Mouse (Mus musculus): ENCODE data around the gene Asb10. TPM values are rescaled to one million over a fixed set of nuclear protein-coding genes. Genes with fewer than 3 reads are reported as not detected.

The Asb10 gene
- total and polyA plus RNA-seq, 3 experiments = not detected

DNA sequence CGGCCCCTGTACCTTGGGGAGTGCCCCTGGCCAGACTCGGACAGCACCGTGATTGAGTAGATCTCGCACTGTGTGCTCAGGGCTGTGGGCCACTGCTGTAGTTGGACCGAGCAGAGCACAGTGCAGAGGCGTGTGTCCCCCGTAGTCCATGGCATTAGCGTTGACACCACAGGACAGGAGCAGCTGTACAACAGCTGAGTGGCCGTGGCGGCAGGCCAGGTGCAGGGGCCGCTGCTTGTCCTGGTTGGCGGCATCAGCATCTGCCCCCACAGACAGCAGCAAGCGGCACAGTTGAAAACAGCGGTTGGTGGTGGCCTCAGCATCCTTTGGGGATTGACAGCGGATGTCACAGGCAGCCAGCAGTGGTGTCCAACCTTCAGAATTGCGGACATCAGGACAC is 3.2 kb downstream of the Asb10 start:
- Histone ChIP-seq H3K9me3 (replicated peaks) (no peaks in the 10 kb centered on the region), H3K36me3 (replicated peaks) (no peaks in the 10 kb centered on the region), H3K4me1 (ENCODE audit: insufficient read depth, low read depth, low read length) (0 out of 2 replicates have a peak, but pooled peaks cover under 1% of the 10 kb centered on the region), H3K4me3 (ENCODE audit: low read depth, low read length) (no peak overlapping the region), H3K27me3 (ENCODE audit: insufficient read depth, low read length) (peaks cover 31% of the 10 kb centered on the region)
- DNase-seq (ENCODE audit: low spot score) = no peak
- ATAC-seq (ENCODE audit: extremely low read depth, insufficient number of reproducible peaks, low FRiP score, poor library complexity, severe bottlenecking) = no peak
- TF ChIP-seq CTCF (IDR thresholded peaks at IDR 0.05; ENCODE audit: low read depth, low read length) (no peak), GATA2 (IDR thresholded peaks at IDR 0.05; ENCODE audit: borderline replicate concordance, low read depth, low read length) (no peak), POLR2AphosphoS5 (IDR thresholded peaks at IDR 0.05; ENCODE audit: insufficient replicate concordance, low read depth, low read length) (no peak), TAL1 (conservative IDR thresholded peaks at IDR 0.05; ENCODE audit: low read depth, low read length) (no peak), GATA1 (IDR thresholded peaks at IDR 0.05; ENCODE audit: borderline replicate concordance, low read length) (no peak)

DNA sequence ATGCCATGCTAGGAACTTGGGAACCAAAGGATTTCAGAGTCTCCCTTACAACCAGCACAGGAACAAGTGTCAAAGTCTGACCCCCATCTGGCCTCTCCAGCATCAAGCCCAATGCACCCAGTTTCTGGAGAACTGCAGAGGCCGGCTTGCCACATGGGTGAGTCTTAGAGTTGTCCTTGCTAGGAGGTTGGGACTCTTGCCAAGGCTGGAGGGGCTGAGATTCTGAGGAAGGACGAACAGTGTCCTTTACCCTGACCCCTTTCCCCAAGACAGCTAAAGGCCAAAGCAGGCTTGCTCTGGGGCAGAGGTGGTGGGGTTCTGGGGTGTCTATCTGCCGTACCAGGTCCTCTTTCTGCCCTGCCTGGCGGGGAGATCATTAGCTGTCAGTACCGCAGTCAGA is 4.3 kb downstream of the Asb10 start:
- H3K9me3 ChIP-seq (replicated peaks) = no peaks in the 10 kb centered on the region
- ATAC-seq (ENCODE audit: extremely low read depth, insufficient number of reproducible peaks, low FRiP score, poor library complexity, severe bottlenecking) (no peak), DNase-seq (ENCODE audit: low spot score) (no peak)
- TF ChIP-seq GATA1 (IDR thresholded peaks at IDR 0.05; ENCODE audit: borderline replicate concordance, low read length) (no peak), TAL1 (conservative IDR thresholded peaks at IDR 0.05; ENCODE audit: low read depth, low read length) (no peak), CTCF (IDR thresholded peaks at IDR 0.05; ENCODE audit: low read depth, low read length) (no peak), POLR2AphosphoS5 (IDR thresholded peaks at IDR 0.05; ENCODE audit: insufficient replicate concordance, low read depth, low read length) (no peak), GATA2 (IDR thresholded peaks at IDR 0.05; ENCODE audit: borderline replicate concordance, low read depth, low read length) (no peak)
- no peak overlapping the region for H3K4me3 ChIP-seq (ENCODE audit: low read depth, low read length)
- H3K4me1 ChIP-seq (ENCODE audit: insufficient read depth, low read depth, low read length) = no peaks in the 10 kb centered on the region
- H3K27me3 ChIP-seq (ENCODE audit: insufficient read depth, low read length) = peaks cover 36% of the 10 kb centered on the region
- no peaks in the 10 kb centered on the region for H3K36me3 ChIP-seq (replicated peaks)

DNA sequence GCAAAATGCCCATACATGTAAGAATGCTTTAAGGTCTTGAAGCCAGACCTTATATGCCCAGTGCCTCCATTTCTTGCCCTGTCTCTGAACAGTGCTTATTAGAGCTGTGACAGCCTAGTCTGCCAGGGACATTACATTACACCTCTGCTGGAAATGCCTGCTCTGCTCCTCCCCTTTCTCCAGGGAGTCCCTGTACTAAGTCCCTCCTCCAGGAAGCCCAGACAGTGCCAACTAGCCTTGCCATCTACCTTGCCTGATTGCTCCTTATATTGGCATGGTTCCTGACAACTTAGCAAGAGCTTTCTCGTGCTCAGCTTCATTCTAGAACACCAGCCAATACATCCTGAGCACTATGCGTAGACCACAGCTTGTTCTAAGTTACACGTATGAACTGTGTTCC is 5.0 kb downstream of the Asb10 start:
- no peak overlapping the region for H3K4me3 ChIP-seq (ENCODE audit: low read depth, low read length)
- no peak for TF ChIP-seq TAL1 (conservative IDR thresholded peaks at IDR 0.05; ENCODE audit: low read depth, low read length)
- no peak for TF ChIP-seq CTCF (IDR thresholded peaks at IDR 0.05; ENCODE audit: low read depth, low read length)
- no peak for TF ChIP-seq GATA1 (IDR thresholded peaks at IDR 0.05; ENCODE audit: borderline replicate concordance, low read length)
- no peak for TF ChIP-seq GATA2 (IDR thresholded peaks at IDR 0.05; ENCODE audit: borderline replicate concordance, low read depth, low read length)
- no peak for TF ChIP-seq POLR2AphosphoS5 (IDR thresholded peaks at IDR 0.05; ENCODE audit: insufficient replicate concordance, low read depth, low read length)
- no peaks in the 10 kb centered on the region for H3K36me3 ChIP-seq (replicated peaks)
- no peak for ATAC-seq (ENCODE audit: extremely low read depth, insufficient number of reproducible peaks, low FRiP score, poor library complexity, severe bottlenecking)
- no peak for DNase-seq (ENCODE audit: low spot score)
- H3K4me1 ChIP-seq (ENCODE audit: insufficient read depth, low read depth, low read length) = no peaks in the 10 kb centered on the region
- H3K9me3 ChIP-seq (replicated peaks) = no peaks in the 10 kb centered on the region
- peaks cover 36% of the 10 kb centered on the region for H3K27me3 ChIP-seq (ENCODE audit: insufficient read depth, low read length)

DNA sequence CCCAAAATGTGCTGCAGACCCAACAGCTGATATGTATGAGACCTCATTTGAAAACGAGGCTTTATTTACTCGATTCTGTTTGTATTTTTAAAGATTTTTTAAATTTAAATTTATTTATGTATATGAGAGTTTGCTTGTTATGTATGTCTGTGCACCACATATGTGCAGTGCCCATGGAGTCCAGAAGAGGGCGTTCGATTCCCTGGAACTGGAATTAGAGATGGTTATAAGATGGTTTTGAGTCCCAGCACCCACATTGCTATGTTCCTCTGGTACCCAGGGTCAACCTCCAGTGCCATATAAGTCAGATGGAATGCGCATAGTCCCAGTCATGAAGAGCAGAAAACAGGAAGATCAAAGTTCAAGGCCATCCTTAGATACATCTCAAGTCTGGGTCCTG is 6.5 kb downstream of the Asb10 start:
- peaks cover 5% of the 10 kb centered on the region for H3K4me1 ChIP-seq (ENCODE audit: insufficient read depth, low read depth, low read length)
- TF ChIP-seq CTCF (IDR thresholded peaks at IDR 0.05; ENCODE audit: low read depth, low read length) (no peak), TAL1 (conservative IDR thresholded peaks at IDR 0.05; ENCODE audit: low read depth, low read length) (no peak), GATA2 (IDR thresholded peaks at IDR 0.05; ENCODE audit: borderline replicate concordance, low read depth, low read length) (no peak), GATA1 (IDR thresholded peaks at IDR 0.05; ENCODE audit: borderline replicate concordance, low read length) (no peak), POLR2AphosphoS5 (IDR thresholded peaks at IDR 0.05; ENCODE audit: insufficient replicate concordance, low read depth, low read length) (no peak)
- no peaks in the 10 kb centered on the region for H3K9me3 ChIP-seq (replicated peaks)
- DNase-seq (ENCODE audit: low spot score) (no peak), ATAC-seq (ENCODE audit: extremely low read depth, insufficient number of reproducible peaks, low FRiP score, poor library complexity, severe bottlenecking) (no peak)
- no peak overlapping the region for H3K4me3 ChIP-seq (ENCODE audit: low read depth, low read length)
- peaks cover 23% of the 10 kb centered on the region; the same call in 1 of the 2 replicates for H3K27me3 ChIP-seq (ENCODE audit: insufficient read depth, low read length)
- H3K36me3 ChIP-seq (replicated peaks) = no peaks in the 10 kb centered on the region

DNA sequence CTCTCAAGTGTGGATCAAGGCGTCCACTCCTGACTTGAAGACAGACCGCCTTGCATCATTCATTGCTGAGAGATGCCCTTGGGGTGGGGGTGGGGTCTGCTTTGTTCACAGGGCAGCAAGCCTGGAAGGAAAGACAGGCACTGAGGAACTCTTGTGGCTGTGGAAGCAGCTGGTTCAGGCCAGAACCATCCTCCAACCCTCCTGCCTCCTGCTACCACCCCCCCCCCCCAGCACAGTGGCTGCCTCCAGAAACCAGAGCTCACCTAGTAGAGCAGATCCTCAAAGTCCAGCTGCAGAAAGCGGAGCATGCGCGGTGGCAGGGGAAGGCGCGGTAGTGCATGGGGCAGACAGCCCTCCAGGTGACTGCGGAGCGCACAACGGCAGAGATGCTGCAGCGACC is 7.4 kb downstream of the Asb10 start:
- Histone ChIP-seq H3K4me1 (ENCODE audit: insufficient read depth, low read depth, low read length) (peaks cover 5% of the 10 kb centered on the region), H3K36me3 (replicated peaks) (no peaks in the 10 kb centered on the region), H3K9me3 (replicated peaks) (no peaks in the 10 kb centered on the region), H3K4me3 (ENCODE audit: low read depth, low read length) (no peak overlapping the region), H3K27me3 (ENCODE audit: insufficient read depth, low read length) (peaks cover 24% of the 10 kb centered on the region)
- TF ChIP-seq POLR2AphosphoS5 (IDR thresholded peaks at IDR 0.05; ENCODE audit: insufficient replicate concordance, low read depth, low read length) (no peak), GATA1 (IDR thresholded peaks at IDR 0.05; ENCODE audit: borderline replicate concordance, low read length) (no peak), CTCF (IDR thresholded peaks at IDR 0.05; ENCODE audit: low read depth, low read length) (no peak), GATA2 (IDR thresholded peaks at IDR 0.05; ENCODE audit: borderline replicate concordance, low read depth, low read length) (no peak), TAL1 (conservative IDR thresholded peaks at IDR 0.05; ENCODE audit: low read depth, low read length) (no peak)
- DNase-seq (ENCODE audit: low spot score) = no peak
- ATAC-seq (ENCODE audit: extremely low read depth, insufficient number of reproducible peaks, low FRiP score, poor library complexity, severe bottlenecking) = no peak

DNA sequence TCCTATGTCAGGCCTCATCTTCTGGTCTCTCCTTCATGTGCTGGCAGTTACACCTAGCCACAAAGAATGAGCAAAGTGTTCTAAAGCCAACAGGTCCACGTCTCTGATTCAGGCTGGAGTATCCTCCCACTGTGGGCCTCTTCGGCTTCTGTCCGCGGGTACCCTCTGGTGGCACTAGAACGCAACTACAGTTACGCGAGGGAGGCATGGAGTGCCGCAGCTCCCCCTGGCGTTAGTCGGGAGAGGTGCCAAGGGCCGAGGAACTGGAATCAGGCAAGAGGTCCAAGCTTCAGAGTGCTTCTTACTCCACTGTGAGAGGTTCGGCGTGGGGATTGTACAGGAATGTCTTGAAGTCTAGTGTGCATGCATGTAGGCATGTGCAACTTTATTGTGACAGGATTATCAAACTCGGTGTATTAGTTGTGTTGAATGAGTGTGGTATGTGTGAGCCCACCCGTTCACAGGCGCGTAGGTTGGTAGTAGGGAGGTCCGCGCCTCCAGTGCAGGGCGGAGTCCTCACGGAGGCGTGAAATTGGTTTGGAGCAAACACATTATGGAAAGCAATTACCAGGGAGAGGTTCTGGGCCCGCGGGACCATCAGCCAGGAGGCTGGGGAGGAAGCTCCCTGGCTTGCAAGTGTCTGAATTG is 10.6 kb downstream of the Asb10 start:
- Histone ChIP-seq H3K4me3 (ENCODE audit: low read depth, low read length) (no peak overlapping the region), H3K36me3 (replicated peaks) (no peaks in the 10 kb centered on the region), H3K4me1 (ENCODE audit: insufficient read depth, low read depth, low read length) (peaks cover 8% of the 10 kb centered on the region), H3K9me3 (replicated peaks) (peaks cover 9% of the 10 kb centered on the region), H3K27me3 (ENCODE audit: insufficient read depth, low read length) (peaks cover 35% of the 10 kb centered on the region)
- TF ChIP-seq CTCF (IDR thresholded peaks at IDR 0.05; ENCODE audit: low read depth, low read length) (peak; percentile 100), POLR2AphosphoS5 (IDR thresholded peaks at IDR 0.05; ENCODE audit: insufficient replicate concordance, low read depth, low read length) (no peak)
- DNase-seq (ENCODE audit: low spot score) (peak; percentile 87), ATAC-seq (ENCODE audit: extremely low read depth, insufficient number of reproducible peaks, low FRiP score, poor library complexity, severe bottlenecking) (peak; percentile 68)
